ENCODE assay signal across 8 mouse cellular contexts in the genomic region with DNA sequence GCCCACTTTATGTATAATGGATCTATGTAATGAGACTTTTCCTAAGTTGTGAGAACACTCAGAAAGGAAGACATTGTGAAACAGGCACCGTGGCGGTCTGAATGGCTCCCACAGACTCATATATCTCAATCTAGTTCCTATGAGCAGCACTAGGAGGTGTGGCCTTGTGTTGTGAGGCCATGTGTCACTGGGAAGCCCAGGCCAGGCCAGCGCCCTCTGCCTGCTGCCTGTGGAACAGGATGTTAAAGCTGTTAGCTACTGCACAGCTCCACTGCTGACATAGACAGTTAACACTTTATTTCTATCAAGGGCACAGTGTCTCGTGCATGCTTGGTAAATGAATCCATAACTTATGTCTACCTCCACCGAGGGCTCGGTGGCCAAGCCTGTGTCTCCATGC. TPM values are rescaled to one million over a fixed set of nuclear protein-coding genes. Genes with fewer than 3 reads are reported as not detected.
DNase-seq lines count a peak whose midpoint lies in the region; ATAC-seq and TF ChIP-seq lines count a peak whose summit lies in the region.

No protein-coding gene starts in this region.

- no peak for TF ChIP-seq EP300 in stomach, postnatal 0 days (optimal IDR thresholded peaks at IDR 0.05)

- no peak overlapping the region for H3K4me3 ChIP-seq in testis, adult 2 months (ENCODE audit: control insufficient read depth, low read depth, low read length)
- no peak overlapping the region for H3K4me3 ChIP-seq in lung, adult 2 months (replicated peaks; ENCODE audit: extremely low read depth, low read depth, low read length)
- no peak overlapping the region for H3K4me3 ChIP-seq in stomach, postnatal 0 days (ENCODE audit: low read depth, low read length)

- ATAC-seq in hematopoietic stem cell, adult 5-6 weeks (replicated peaks in 1 of 2; ENCODE audit: insufficient read depth in 1 of 2, low FRiP score in 2 of 2, low TSS enrichment in 1 of 2, low read depth in 1 of 2, poor library complexity in 2 of 2, severe bottlenecking in 2 of 2) = peak; percentile 94 to 95
- peak; percentile 85 for ATAC-seq in stomach, postnatal 0 days (ENCODE audit: low FRiP score, low TSS enrichment)

- TF ChIP-seq CTCF in testis, adult 2 months (IDR thresholded peaks at IDR 0.05; ENCODE audit: control insufficient read depth, insufficient read depth, insufficient replicate concordance, low read depth, low read length) = peak; percentile 53; the same call in 1 of the 2 replicates
- TF ChIP-seq CTCF in lung, adult 2 months (IDR thresholded peaks at IDR 0.05; ENCODE audit: insufficient read depth, low read length) = peak; percentile 57
- TF ChIP-seq CTCF in stomach, postnatal 0 days (IDR thresholded peaks at IDR 0.05; ENCODE audit: low read depth) = peak; percentile 81

- no peak overlapping the region for H3K4me2 ChIP-seq in stomach, postnatal 0 days (replicated peaks; ENCODE audit: low read depth)

- WGBS in lung, adult 2 months = 77% methylated on average over 6 of the region's 6 CpGs
- WGBS in stomach, postnatal 0 days = 73% methylated on average over 6 of the region's 6 CpGs

- DNase-seq in cerebellum, postnatal 25 days = peak; percentile 29 to 50
- DNase-seq in cerebellum, adult 11-12 months = no peak
- no peak for DNase-seq in testis, postnatal 14 days (ENCODE audit: low spot score)
- DNase-seq in lung, adult 2 months = no peak
- peak; percentile 66 for DNase-seq in stomach, postnatal 0 days (ENCODE audit: low spot score)
- no peak for DNase-seq in layer of hippocampus, adult 9-10 months (ENCODE audit: low spot score)

- no peaks in the 10 kb centered on the region for H3K27me3 ChIP-seq in testis, adult 2 months (ENCODE audit: control insufficient read depth, insufficient read depth, low read length)
- no peaks in the 10 kb centered on the region for H3K27me3 ChIP-seq in stomach, postnatal 0 days (ENCODE audit: control insufficient read depth, insufficient read depth, low read length)

- no peak overlapping the region for H3K9ac ChIP-seq in stomach, postnatal 0 days (ENCODE audit: low read length)

- H3K27ac ChIP-seq in testis, adult 2 months (ENCODE audit: control insufficient read depth, insufficient read depth, low read depth, low read length) = no peak overlapping the region
- H3K27ac ChIP-seq in stomach, postnatal 0 days (replicated peaks) = no peak overlapping the region

- H3K4me1 ChIP-seq in testis, adult 2 months (ENCODE audit: control insufficient read depth, insufficient read depth, low read length) = no peaks in the 10 kb centered on the region
- peaks cover 3% of the 10 kb centered on the region; the same call in 1 of the 2 replicates for H3K4me1 ChIP-seq in lung, adult 2 months (ENCODE audit: control insufficient read depth, insufficient read depth, low read length)
- no peaks in the 10 kb centered on the region for H3K4me1 ChIP-seq in stomach, postnatal 0 days (replicated peaks; ENCODE audit: control insufficient read depth, insufficient read depth)

- H3K9me3 ChIP-seq in stomach, postnatal 0 days (ENCODE audit: control insufficient read depth, low read length) = no peaks in the 10 kb centered on the region

- no peaks in the 10 kb centered on the region; the same call in 1 of the 2 replicates for H3K36me3 ChIP-seq in testis, adult 2 months (ENCODE audit: control insufficient read depth, insufficient read depth, low read length)
- H3K36me3 ChIP-seq in stomach, postnatal 0 days (ENCODE audit: control insufficient read depth, insufficient read depth, low read length) = peaks cover 26% of the 10 kb centered on the region

- no peak for TF ChIP-seq POLR2A in testis, adult 2 months (IDR thresholded peaks at IDR 0.05; ENCODE audit: control insufficient read depth, low read depth, low read length)
- TF ChIP-seq POLR2A in lung, adult 2 months (IDR thresholded peaks at IDR 0.05; ENCODE audit: borderline replicate concordance, extremely low read depth, low read depth, low read length) = no peak

RNA-seq across cellular contexts. Expression of a gene that starts 14.7 kb away (rescaled TPM):
- 133 and 135 TPM in 2 replicates for polyA plus RNA-seq in testis, adult 2 months (2012; rRNA removed)
- total RNA-seq in hematopoietic stem cell, adult 5-6 weeks (2017) = 549 and 550 TPM in 2 replicates
- polyA plus RNA-seq in lung, adult 2 months (2012; rRNA removed) = 36.0 and 56.1 TPM in 2 replicates
- polyA plus RNA-seq in stomach, postnatal 0 days (2015; fragmentation: Nextera tagmentation; extraction: Ambion mirVana) = 119 and 122 TPM in 2 replicates

RNA-seq across cellular contexts. Expression of a gene that starts 33.1 kb away (rescaled TPM):
- 0.06 and 0.20 TPM in 2 replicates for polyA plus RNA-seq in testis, adult 2 months (2012; rRNA removed)
- total RNA-seq in hematopoietic stem cell, adult 5-6 weeks (2017) = not detected in 2 replicates
- polyA plus RNA-seq in lung, adult 2 months (2012; rRNA removed) = 1.1 and 2.4 TPM in 2 replicates
- not detected in 2 replicates for polyA plus RNA-seq in stomach, postnatal 0 days (2015; fragmentation: Nextera tagmentation; extraction: Ambion mirVana)

Comparison
In these comparisons a context has a peak if more than half of its experiments do, and no peak if none do; other contexts are left out.
1. DNase-seq: peak in cerebellum, postnatal 25 days (2 of 2) and stomach, postnatal 0 days (single experiment); none in cerebellum, adult 11-12 months (single experiment), testis, postnatal 14 days (single experiment), lung, adult 2 months (single experiment) and layer of hippocampus, adult 9-10 months (single experiment).
2. Peak in every context shown above with its lines, with median percentiles within 50 percentile points of each other: CTCF ChIP-seq.